Mouse (Mus musculus) lung, postnatal 14 days (tissue): ENCODE data around the gene Olfr24.
"Not testable (repeated sequence)": the region's sequence is repeated elsewhere in the genome, so short reads cannot be mapped to it uniquely, and the experiment has no call there.

ENCODE experiments used
- DNase-seq: peaks from one replicate; pipeline ENCODE4 v3.0.0; 2021

The Olfr24 gene

GRCm38 (mm10) chr9:18763896-18764295 lies at the start of gene Olfr24:
Olfr24 (minus strand) TSS chr9:18763996.
- DNase-seq = no peak

GRCm38 (mm10) chr9:18785316-18785715 lies 21.5 kb upstream of the Olfr24 start:
- DNase-seq = no peak

GRCm38 (mm10) chr9:18779476-18779875 lies 15.7 kb upstream of the Olfr24 start:
- no peak for DNase-seq

- no peak for DNase-seq
These were observed 15.2 kb upstream of the Olfr24 start for GRCm38 (mm10) chr9:18778981-18779380.

- DNase-seq = no peak
These were observed 8.2 kb downstream of the Olfr24 start for GRCm38 (mm10) chr9:18755595-18755994.

GRCm38 (mm10) chr9:18744639-18745038 lies 19.2 kb downstream of the Olfr24 start:
- no peak for DNase-seq

- DNase-seq = not testable (repeated sequence)
These were observed 29.6 kb downstream of the Olfr24 start for GRCm38 (mm10) chr9:18734177-18734576.

GRCm38 (mm10) chr9:18722712-18723099 lies 41.1 kb downstream of the Olfr24 start:
- no peak for DNase-seq

GRCm38 (mm10) chr9:18721931-18722711 lies 41.7 kb downstream of the Olfr24 start:
- DNase-seq = no peak

- no peak for DNase-seq
These were observed 42.8 kb downstream of the Olfr24 start for GRCm38 (mm10) chr9:18721011-18721410.

GRCm38 (mm10) chr9:18705628-18706027 lies 58.2 kb downstream of the Olfr24 start:
- DNase-seq = no peak
